Mouse (Mus musculus): Measurements from ENCODE around the gene Cdh23.
A peak's percentile ranks its signal among the peaks of the same experiment; 100 is the strongest.

Gene Cdh23

DNA sequence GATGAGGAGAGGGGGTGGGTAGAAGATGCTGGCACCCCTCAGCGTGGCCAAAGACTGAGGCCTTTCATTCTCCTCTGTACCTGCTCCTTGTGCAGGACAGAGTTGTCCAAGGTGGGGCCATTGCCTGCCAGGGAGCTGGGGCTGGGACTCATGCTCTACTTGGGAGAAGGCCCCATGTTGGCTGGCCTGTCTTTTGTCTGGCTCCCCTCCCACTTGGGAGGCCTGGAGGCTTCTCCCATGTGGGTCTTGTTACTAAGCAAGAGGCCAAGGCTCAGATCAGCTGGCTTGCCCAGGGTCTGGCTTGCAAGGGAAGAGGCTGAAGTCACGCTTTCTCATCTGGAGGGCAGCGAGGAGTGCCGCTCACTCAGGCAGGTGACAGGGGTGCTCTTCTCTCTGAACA, 338.8 kb downstream of the Cdh23 start:
- no peak for DNase-seq

DNA sequence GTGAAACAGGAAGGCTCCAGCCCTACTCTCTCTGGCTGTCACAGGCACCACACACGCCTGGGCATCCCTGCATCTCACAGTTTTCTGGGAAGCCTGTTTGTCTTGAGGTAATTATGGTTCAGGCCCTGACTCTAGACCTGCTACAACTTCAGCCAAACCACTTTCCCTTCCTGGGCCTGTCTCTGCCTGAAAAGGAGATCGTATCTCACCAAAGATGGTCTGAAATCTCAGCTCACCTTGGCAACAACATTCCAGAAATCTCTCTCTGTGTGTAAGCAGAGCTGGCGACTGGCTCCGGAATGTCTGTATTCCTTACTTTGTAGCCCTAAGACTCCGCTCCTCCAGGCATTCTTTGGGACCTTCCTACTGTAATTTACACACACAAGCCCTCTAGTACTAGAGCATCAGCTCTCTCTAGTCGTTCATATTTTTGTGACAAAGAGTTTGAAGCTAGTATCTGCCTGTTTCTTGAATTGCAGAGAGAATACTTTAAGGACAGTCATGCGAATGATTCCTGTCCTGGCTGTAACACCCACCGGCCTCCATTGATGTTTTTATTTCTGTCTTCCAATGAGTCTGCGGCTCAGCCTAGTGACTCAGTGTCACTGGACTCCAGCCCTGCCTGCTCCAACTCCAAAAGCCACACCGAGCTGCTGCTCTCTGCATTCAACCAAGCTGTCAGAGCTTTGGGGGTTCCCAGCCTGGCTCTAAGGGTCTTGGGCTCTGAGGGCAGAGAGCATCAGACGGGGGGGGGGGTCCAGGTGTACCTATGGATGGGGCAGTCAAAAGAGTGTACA, 341.2 kb downstream of the Cdh23 start:
- no peak for DNase-seq

DNA sequence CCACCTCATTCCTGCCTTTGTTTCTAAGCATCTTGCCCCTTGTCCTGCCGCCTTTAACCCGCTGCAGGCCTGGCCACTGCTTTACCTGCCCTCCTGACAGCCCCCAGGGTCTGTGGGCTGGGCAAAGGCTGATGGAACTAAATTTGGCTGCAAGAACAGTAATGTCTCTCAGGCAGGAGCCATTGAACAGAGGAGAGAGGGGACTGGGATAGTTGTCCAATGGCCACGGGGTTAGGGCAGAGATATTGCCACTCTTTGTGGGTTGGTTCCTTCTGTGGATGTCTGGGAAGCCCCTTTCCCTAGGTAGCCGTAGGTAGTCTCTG, 342.3 kb downstream of the Cdh23 start:
- DNase-seq: no peak

DNA sequence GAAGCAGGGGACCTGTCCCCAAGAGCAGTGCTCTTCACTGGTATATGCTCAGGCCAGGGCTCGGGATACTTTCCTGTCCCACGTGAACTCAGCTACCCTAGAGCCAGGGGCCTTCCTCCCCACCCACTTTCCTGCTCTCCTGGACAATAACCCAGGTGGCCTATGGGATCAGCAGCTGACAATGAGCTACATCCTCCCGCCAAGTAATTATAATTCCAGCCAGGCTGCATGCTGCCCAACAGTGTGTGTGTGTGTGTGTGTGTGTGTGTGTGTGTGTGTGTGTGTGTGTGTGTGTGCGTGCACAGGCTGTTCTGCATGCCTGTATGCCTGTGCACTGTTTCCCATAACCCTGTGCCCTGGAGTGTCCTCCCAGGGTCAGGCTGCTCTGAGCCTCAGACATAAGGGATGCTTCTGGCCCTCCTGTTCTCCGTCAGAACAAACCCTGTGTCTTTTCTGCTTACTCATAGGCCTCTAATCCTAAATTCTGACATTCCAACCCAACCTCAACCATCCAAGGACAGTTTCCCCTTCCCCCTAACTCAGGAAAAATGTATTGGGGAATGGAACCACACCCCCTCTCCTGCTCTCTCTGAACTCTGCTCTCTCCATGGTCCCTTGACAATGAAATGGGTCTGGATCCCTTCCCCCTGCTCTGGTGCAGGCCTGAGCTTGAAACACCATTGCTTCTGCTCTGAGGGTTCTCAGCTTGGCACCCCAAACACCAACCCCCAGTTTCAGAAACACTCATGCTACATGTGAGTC, 342.9 kb downstream of the Cdh23 start:
- no peak for DNase-seq

DNA sequence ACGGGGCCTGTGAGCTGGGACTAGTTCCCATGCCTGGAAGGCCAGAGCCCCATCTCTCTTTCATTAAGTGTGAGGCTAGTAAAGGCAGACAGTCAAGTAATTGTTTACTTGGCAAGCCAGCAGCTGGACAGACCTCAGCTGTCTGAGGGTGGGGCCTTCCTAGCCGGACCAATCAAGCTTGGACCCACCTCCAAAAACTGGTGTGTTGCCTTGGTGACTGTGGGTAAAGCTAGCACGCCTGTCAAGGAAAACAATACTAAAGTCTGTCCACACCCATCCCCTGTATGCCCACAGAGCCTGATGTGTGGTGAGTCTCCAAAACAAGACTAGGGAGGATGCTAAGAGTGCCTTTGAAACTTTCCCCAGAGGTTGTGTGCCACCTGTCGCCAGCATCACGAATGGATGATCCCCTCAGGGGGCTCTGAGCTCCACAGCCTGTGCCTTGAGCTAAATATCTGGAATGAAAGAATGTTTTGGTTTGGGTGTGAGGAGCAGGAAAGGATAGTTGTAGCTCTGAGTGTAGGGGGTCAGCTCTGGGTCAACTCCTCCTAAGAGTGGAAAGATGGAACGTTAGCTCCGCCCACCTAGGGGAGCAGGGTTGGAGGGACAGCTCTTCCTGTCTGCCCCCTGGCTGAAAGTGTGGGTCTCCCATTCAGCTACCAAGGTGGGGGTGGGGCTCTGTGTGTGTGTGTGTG, 344.4 kb downstream of the Cdh23 start:
- DNase-seq: no peak

DNA sequence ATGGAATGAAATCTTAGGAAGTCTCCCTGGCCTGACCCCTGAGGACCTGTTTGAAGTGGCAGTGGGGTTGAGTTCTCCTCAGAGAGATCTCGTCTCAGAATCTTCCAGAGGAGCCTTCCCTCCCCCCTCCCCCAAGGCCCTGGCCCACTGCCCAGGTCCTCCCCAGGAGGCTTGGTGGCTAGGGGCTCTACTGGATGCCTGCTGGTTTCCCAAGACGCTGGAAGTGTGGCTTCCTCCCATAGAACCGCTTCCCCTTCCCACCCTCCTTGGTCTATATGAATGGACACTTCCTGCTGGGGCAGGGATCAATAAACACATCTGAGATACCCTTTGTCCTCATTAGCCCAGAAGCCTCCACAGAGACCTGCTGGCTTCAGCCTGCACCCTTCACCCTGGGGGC, 345.0 kb downstream of the Cdh23 start:
- DNase-seq: no peak

DNA sequence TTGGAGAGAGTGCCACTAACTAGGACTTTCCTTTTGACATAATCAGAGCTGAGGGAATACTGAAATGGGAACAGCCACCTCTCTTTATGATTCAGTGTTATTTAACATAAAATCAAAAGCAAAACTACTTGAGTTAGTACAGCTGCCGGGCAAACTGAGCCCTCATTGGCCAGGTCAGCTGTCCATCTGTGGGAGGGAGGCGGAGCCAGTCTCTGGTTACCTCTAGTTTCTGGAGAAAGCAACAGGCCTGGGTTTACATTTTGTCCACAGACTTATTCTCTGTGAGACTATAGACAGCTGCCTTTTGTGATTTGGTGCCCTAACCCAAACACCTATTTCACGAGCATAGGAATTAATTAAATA, 345.5 kb downstream of the Cdh23 start:
- DNase-seq: peak; percentile 15 to 36

DNA sequence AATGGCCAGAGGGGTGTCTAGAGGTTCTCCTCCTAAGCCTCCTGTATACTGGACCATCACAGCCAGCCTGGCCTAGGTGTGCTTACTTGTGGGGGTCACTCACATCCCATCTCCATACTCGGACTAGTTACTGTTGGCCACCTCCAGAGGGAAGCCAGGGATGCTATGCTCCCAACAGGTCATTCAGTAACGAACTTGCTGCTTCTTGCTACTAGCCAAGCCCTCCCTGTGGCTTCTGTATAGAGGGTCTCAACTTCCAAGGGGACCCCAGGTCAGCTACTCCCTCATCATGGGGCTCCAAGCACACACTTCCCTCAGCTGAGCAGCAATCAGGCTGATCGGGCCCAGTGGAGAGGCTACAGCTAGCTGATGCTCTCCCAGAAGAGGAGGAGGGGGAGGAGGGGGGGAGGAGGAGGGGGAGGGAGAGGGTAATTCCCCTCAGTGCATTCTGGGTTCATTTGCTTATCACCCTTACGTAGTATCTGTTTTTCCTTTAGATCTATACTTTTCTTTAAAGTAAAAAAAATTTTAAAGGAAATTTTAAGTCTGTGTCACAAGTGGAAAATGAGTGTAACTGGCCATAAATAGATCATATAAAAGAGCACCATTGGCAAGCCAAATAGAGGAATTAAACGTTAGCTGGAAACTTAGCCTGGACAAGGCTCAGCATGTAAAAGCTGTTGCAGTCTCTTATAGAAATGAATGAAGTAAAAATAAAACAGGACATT, 346.0 kb downstream of the Cdh23 start:
- no peak for DNase-seq

DNA sequence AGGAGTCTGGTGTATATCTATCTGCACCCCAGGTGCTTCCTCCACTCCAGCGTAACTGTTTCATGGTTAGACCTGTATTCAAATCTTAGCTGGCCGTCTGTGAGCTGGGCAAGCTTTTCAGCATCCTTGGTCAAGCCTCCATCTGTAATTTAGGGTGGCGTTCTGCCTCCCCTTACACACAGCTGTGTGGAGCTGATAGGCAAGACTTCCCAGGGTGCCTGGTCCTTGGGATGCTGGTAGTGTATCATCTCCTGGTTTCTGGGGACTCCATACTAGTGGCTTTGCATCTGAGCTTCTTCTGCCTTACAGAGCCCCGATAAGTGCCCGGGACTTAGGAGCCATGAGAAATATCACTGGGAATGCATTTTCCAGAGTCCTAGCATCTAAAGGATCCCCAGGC, 346.6 kb downstream of the Cdh23 start:
- DNase-seq: no peak

DNA sequence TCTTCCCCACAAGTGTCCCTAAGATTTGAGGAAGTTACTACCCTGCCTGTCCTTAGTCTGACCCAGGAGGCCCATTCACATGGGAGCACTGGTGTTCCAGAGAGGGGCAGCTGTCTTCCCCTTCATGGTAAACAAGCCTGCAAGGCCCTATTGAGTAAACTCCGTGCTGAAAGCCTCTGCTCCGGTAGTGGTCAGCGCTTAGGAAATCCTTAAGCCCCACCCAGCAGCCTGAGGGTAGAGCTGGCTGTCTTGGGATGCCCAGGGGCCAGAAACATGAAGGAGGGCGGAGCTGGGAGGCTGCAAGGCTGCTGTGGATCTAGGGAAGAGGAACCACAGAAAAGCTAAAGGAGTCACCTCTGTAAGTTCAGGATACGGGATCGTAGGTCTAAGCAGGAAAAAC, 347.2 kb downstream of the Cdh23 start:
- DNase-seq: no peak

DNA sequence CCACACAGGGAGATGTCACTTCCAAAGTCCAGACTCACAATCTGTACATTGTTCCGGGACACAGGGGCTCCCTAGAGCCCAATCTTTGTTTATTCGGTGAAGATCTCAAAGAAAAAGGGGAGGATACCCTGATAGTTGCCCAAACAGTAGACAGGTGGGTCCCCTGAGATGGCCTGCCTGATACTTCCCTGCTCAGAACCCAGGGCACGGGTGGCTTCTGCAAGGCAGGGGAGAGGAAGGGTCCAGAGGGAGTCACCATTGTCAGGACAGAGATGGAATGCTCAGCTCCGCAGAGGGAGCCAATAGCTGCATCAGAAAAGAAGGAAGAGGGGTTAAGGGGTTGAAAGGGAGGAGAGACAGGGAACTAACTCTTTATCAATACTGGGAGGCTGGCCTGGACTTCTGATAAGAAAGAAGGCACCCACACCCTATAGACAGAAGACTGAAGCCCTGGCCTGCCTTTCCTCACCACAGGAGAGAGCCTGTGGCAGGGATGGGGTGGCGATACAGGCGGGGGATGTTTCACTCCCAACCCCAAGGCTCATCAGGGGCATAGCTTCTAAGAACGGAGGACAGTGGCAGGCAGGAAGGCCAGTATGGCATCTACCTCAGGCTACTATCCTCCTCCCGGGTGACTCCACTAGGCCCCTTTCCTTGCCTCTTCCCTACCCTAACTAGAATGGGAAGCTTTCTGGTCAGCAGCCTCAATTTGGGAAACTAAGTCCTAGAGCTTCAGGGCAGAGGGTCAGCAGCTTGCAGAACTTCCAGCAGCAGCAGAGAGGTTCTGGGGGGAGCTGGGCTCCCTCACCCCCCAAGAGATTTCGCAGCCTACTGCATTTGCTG, 348.3 kb downstream of the Cdh23 start:
- DNase-seq: no peak

DNA sequence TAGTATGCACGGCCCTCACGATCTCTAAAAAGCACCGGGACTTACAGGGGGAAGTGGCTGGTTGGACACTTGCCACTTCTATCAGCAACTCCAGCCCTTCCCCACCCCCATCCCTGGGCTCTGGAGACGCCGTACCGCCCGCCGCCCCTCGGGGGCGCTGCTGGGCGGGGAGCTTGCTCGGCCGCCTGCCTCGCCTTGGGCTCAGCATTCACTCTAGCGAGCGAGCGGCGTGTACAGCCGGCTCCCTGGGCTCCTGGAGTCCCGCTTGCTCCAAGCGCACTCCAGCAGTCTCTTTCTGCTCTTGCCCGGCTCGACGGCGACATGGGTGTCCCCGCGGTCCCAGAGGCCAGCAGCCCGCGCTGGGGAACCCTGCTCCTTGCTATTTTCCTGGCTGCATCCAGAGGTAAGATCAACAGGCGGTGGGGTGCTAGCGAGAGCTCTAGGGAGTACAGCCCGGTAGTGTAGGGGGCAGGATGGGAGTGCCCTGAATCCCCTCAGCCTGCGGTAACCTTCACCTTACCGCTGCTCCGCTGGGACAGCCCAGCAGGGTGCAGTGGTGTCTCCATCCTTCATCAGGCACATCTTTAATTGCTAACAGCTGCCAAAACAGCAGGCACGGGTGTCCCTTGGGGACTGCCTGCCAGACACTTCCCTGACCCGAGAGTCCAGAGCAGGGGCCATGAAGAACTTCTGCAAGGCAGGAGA, 349.4 kb downstream of the Cdh23 start, which contains the start of gene Vsir:
Gene Vsir (plus strand): TSS at position 151 of the 705 bp plus-strand sequence.
- DNase-seq: peak in 1 of 2 experiments; percentile 33

DNA sequence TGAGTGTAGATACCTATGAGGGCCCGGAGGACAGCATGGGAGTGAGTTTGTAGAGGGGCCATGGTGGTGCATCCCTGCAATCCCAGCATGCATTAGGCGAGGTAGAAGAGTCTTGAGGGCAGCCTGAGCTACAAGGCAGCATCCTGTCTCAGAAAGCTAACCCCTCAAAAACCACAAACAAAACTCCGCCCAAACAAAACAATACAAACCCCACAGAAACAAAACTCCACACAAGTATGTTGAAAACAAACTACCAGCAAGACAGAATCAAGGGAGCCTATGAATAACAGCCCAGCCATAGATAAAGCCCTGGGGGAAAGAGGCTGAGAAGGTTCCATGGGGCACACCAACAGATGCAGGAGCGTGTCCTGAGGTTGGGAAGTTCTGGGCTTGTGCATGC, 350.2 kb downstream of the Cdh23 start:
- DNase-seq: no peak

DNA sequence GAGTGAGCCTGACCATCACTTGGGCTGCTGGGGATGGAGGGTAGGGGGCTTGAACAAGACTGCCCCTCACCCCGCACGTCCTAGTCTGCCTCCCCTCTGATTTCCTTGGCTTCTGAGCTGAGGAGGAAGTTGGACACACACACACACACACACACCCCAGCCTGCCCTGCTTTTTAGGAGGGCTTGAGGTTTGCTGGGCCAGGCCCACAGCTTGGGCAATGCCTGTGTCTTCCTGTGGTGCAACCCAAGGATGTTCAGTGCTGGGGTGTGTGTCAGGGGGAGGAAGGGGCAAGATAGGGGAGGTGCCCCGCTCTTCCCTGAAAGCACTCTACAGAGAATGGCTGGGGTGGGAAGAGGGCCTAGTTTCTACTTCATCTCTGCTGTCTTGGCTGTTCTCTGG, 352.2 kb downstream of the Cdh23 start:
- no peak for DNase-seq

DNA sequence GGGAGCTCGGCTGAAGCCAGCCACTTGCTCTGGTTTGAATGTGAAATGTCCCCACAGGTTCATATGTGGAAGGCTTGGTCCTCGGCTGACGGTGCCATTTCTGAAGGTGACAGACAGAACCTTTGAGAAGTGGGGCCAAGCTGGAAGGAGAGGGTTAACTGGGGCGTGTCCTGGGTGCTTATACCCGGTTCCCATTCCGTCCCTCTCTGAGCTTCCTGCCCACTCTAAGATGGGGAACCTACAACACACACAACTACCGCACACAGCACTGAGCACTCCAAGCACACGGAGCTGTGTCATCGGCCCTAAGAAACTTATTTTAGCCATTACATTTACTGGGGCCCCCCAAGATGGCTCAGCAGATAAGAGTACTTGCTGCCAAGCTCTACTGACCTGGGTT, 354.8 kb downstream of the Cdh23 start:
- DNase-seq: no peak

DNA sequence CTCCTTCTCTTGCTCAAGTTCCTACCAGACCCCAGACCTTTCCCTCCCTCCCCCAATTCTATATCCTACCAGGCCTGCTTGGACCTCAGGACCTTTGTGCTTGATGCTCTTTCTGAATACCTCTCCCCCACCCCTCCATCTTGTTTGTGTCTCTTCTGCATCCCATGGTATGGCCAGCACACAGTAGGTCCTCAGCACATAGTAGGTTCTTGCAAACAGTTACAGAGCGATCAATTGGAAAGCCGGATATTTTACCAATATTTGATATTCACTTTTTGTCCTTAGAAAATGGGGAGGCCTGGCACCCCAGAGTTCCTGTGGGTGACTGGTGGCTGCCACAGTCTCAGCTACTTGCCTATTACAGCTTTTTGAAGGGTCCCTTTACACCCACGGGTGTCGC, 361.3 kb downstream of the Cdh23 start:
- DNase-seq: no peak

DNA sequence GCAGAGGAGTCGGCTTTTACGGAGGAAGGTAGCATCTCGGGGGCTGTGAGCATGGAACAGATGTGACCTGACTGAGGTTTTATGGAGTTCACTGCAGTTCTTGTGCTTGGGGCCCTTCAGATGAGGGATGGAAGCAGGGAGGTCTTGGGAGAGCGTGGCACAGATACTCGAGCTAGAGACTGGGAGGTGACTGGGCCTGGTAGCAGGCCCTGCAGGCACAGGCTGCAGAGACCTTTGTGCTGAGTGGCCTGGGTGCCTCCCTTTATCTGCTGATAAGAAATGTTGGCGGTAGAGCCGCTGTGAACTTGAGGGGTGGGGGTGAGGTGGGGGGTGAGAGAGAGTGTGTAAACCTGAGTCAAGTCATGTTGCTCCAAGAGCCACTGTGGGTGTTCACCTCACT, 361.7 kb downstream of the Cdh23 start:
- DNase-seq: no peak

DNA sequence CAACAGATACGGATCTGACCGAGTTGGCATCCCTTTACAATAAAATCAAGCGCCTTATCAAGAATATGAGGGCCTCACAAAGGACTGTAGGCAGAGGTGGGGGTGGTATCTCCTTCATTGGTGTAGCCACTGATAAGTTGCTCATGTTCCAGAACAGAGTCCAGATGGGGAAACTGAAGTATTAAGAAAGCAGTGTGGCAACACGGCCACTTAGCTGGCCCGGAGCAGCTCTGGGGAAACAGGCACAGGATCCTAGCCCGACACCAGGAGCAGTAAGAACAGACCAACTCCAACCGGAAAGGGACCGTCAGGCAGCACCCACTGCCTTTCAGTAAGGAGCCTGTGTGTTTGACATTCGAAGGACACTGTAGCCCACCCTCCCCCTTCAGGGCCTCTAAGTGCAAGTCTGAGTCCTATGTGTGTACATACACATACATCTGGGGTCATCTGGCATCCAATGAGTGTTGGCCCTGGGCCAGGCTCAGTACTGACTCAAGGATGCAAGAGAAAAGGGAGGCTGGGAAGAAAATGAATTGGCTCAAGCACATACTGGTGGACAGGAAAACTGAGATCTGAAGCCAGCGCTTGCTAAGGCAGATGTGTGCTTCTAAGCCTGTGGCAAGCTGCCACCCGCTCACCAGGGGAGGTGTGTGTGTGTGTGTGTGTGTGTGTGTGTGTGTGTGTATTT, 367.2 kb downstream of the Cdh23 start:
- DNase-seq: no peak

DNA sequence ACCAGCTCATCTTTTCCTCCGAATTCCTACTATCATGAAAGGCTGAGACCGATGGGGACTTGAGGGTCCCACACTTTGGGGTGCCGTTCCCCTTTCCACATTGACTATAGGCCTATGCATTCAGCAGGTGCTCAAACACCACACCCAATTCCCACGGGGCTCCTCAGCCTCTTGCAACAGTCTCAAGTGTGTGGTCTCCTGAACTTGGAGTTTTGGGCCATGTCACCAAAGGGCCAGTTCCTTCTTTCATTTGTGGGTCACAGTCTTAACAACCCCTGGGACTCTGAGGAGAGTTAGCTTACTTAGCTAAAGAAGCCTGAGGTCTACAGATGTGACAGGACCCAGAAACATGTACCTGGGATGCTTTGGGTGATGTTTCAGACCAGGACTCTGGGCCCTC, 380.1 kb downstream of the Cdh23 start:
- DNase-seq: no peak

DNA sequence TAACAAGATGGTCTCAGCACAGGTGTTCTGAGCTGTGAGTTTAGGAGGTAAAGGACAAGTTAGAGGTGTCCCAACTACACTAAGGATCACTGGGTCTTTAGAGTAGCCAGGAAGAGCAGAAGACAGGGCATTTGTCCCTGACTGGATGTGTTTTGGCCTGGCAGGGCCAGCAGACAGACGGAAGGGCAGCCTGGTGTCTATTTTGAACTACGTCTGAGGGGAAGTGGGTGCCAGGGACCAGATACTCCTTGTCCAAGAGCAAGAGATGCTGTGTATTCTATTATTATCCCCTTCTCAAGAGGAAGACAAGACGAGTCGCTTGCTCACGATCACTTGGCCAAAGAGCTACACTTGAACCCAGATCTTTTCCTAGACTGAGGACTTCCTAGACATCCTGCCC, 382.7 kb downstream of the Cdh23 start:
- DNase-seq: no peak

DNA sequence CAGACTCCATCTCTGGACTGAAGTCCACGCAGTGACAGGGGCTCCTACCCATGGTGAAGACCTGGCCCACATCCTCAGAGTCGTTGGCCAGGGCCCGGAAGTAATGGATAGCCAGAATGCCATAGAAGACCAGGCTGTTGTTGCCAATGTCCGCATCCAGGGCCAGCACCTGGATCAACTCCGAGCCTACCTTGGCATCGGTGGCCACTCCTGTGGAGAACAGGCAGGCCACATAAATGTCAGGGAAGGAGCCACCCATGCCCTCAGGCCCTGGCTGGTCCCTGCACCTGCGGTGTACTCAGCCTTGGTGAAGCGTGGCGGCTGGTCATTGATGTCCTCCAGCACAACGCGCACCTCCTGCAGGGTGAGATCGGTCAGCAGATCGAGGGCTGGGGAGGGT, 385.7 kb downstream of the Cdh23 start:
- peak; percentile 51 to 55 for DNase-seq

Measured in cerebellum, adult 18-20 months (tissue).